Mouse (Mus musculus) heart, adult 2 months (tissue): ENCODE data around the gene Trpm5. TPM values are rescaled to one million over a fixed set of nuclear protein-coding genes. Genes with fewer than 3 reads are reported as not detected.

Experiments
- DNase-seq, 2 experiments: peaks; one replicate each; pipeline ENCODE4 v3.0.0; 2021
- H3K27ac ChIP-seq: fragments of 200-600 bp; 2 replicates; pipeline ENCODE4 v1.8.1; 2022
- H3K27me3 ChIP-seq: fragments of 200-500 bp; 2 replicates; pipeline ENCODE4 v1.6.1; 2012; ENCODE audit warnings: mild to moderate bottlenecking, low read length, inconsistent platforms, mixed read lengths; ENCODE audit not compliant: control insufficient read depth, insufficient read depth
- H3K36me3 ChIP-seq: fragments of 200-500 bp; 2 replicates; pipeline ENCODE4 v1.6.1; 2012; ENCODE audit warnings: low read length, inconsistent platforms; ENCODE audit not compliant: control insufficient read depth, insufficient read depth
- H3K4me1 ChIP-seq: fragments of 200-500 bp; 2 replicates; pipeline ENCODE4 v1.6.1; 2011; ENCODE audit warnings: low read length; ENCODE audit not compliant: control insufficient read depth, insufficient read depth
- H3K4me3 ChIP-seq: fragments of 200-600 bp; 2 replicates; pipeline ENCODE4 v1.8.1; 2022
- H3K79me2 ChIP-seq: fragments of 200-500 bp; replicated peaks from 2 replicates; pipeline ENCODE4 v1.6.1; 2012; ENCODE audit warnings: mild to moderate bottlenecking, inconsistent platforms, low read length, moderate library complexity, mixed read lengths; ENCODE audit not compliant: control insufficient read depth, insufficient read depth
- H3K9ac ChIP-seq: fragments of 200-500 bp; 2 replicates; pipeline ENCODE4 v1.6.1; 2012; ENCODE audit warnings: low read depth, mild to moderate bottlenecking, control low read depth, inconsistent platforms, low read length, mixed read lengths
- CTCF ChIP-seq: fragments of 200-600 bp; IDR thresholded peaks from 2 replicates; pipeline ENCODE4 v1.8.1; 2022; ENCODE audit warnings: antibody characterized with exemption, mild to moderate bottlenecking, moderate library complexity
- EP300 ChIP-seq: fragments of 200-500 bp; IDR thresholded peaks from 2 replicates; pipeline ENCODE4 v1.6.1; 2011; ENCODE audit warnings: low read depth, low read length, control low read depth; ENCODE audit not compliant: insufficient read depth
- POLR2A ChIP-seq: fragments of 200-500 bp; IDR thresholded peaks from 2 replicates; pipeline ENCODE4 v1.6.1; 2011; ENCODE audit warnings: mild to moderate bottlenecking, low read depth, low read length, control low read depth; ENCODE audit not compliant: insufficient read depth
- WGBS: fragments of 180-500 bp; shearing (Covaris S2); methylation state at CpG from one replicate; pipeline ENCODE4 v1.1.7; 2018; 5-methylcytosine and 5-hydroxymethylcytosine counted together
- intact Hi-C: fragments of 180-260 bp; cut with DNase I; formaldehyde crosslinking; loops from one replicate; pipeline ENCODE4 v1.15.1; 2025
- polyA plus RNA-seq: library from polyadenylated mRNA; depleted of rRNA; stranded (reverse); fragments of >200 nt; gene quantifications from 2 replicates; pipeline ENCODE4 v1.2.3, GENCODE M21; 2012
- total RNA-seq, 2 experiments: library from RNA; stranded (reverse); gene quantifications; 2 replicates each; pipeline ENCODE4 v1.2.3; 2021

Gene Trpm5
- total and polyA plus RNA-seq, 3 experiments = 0.08 TPM; not detected in 2

GRCm38 (mm10) chr7:143053961-143054611 is 40.4 kb downstream of the Trpm5 start:
- Histone ChIP-seq H3K9ac (peak overlapping the region; percentile 98), H3K27ac (peak overlapping the region; percentile 100), H3K79me2 (peaks cover 7% of the 10 kb centered on the region), H3K4me1 (peaks cover 47% of the 10 kb centered on the region), H3K27me3 (no peaks in the 10 kb centered on the region), H3K36me3 (peaks cover 8% of the 10 kb centered on the region), H3K4me3 (peak overlapping the region; percentile 77)
- TF ChIP-seq EP300 (no peak), POLR2A (no peak), CTCF (no peak)
- 4% methylated on average over 11 of the region's 11 CpGs for WGBS
- intact Hi-C loops = loop anchor here (1.0 to 2.0 kb wide), 2 partner anchors 15 to 46 kb away; partner anchors contain the start of gene Tssc4
- peak in 1 of 2 experiments; percentile 58 for DNase-seq

GRCm38 (mm10) chr7:143053008-143053899 is 41.2 kb downstream of the Trpm5 start:
- H3K27ac ChIP-seq = peak overlapping the region; percentile 100
- peak overlapping the region; percentile 77 for H3K4me3 ChIP-seq
- TF ChIP-seq POLR2A (no peak), EP300 (no peak; the same call in 1 of the 2 replicates), CTCF (peak; percentile 60)
- peak overlapping the region; percentile 98 for H3K9ac ChIP-seq
- intact Hi-C loops = loop anchor here (1.0 kb wide), 1 partner anchor 45 kb away; no protein-coding TSS in a partner anchor
- peaks cover 8% of the 10 kb centered on the region for H3K36me3 ChIP-seq
- no peaks in the 10 kb centered on the region for H3K27me3 ChIP-seq
- peaks cover 39% of the 10 kb centered on the region for H3K4me1 ChIP-seq
- under 1% methylated on average over 46 of the region's 46 CpGs for WGBS
- peaks cover 7% of the 10 kb centered on the region for H3K79me2 ChIP-seq
- DNase-seq = peak; percentile 83 to 86

GRCm38 (mm10) chr7:143052626-143053007 is 41.8 kb downstream of the Trpm5 start, which contains the start of gene Cd81:
Gene Cd81 (plus strand): TSS chr7:143052739.
- intact Hi-C loops = loop anchor here (1.0 kb wide), 1 partner anchor 44 kb away; no protein-coding TSS in a partner anchor
- Histone ChIP-seq H3K9ac (peak within 1 kb of the TSS; percentile 98), H3K4me1 (peaks cover 32% of the 10 kb centered on the region), H3K27me3 (no peaks in the 10 kb centered on the region), H3K4me3 (peak within 1 kb of the TSS; percentile 77), H3K27ac (peak within 1 kb of the TSS; percentile 100), H3K36me3 (peaks cover 7% of the 10 kb centered on the region), H3K79me2 (peaks cover 7% of the 10 kb centered on the region)
- no peak for TF ChIP-seq CTCF
- TF ChIP-seq POLR2A = peak; percentile 100
- peak; percentile 35; the same call in 1 of the 2 replicates for TF ChIP-seq EP300
- WGBS = under 1% methylated on average over 37 of the region's 37 CpGs
- peak; percentile 91 to 97 for DNase-seq

GRCm38 (mm10) chr7:143051316-143051715 is 43.1 kb downstream of the Trpm5 start:
- Histone ChIP-seq H3K27ac (no peak overlapping the region; the same call in 1 of the 2 replicates), H3K4me3 (no peak overlapping the region), H3K9ac (no peak overlapping the region), H3K79me2 (peaks cover 2% of the 10 kb centered on the region), H3K27me3 (no peaks in the 10 kb centered on the region), H3K4me1 (peaks cover 20% of the 10 kb centered on the region), H3K36me3 (peaks cover under 1% of the 10 kb centered on the region)
- no peak for DNase-seq
- WGBS = 71% methylated on average over 2 of the region's 2 CpGs
- TF ChIP-seq EP300 (no peak), CTCF (no peak), POLR2A (no peak)
- intact Hi-C loops = loop anchor here (1.0 kb wide), 1 partner anchor 8 kb away; no protein-coding TSS in a partner anchor

GRCm38 (mm10) chr7:143049841-143050816 is 44.3 kb downstream of the Trpm5 start:
- Histone ChIP-seq H3K9ac (no peak overlapping the region), H3K36me3 (no peaks in the 10 kb centered on the region; the same call in none of the 2 replicates), H3K4me1 (peaks cover 12% of the 10 kb centered on the region), H3K27me3 (no peaks in the 10 kb centered on the region), H3K27ac (peak overlapping the region; percentile 59), H3K79me2 (peaks cover 2% of the 10 kb centered on the region; the same call in 1 of the 2 replicates), H3K4me3 (no peak overlapping the region)
- 71% methylated on average over 3 of the region's 3 CpGs for WGBS
- DNase-seq = peak; percentile 60 to 72
- TF ChIP-seq EP300 (no peak), POLR2A (no peak), CTCF (no peak)
- intact Hi-C loops = no loop called here
